Mouse (Mus musculus): ENCODE measurements at regions not wholly inside any gene's neighbourhood (a gene's known extent, or its start where the extent isn't known, plus 50 kb on each side); places are given as distances from the start of the nearest gene placed in this dataset.

- DNase-seq (ENCODE audit: extremely low read depth, insufficient read length, low spot score): no peak
Measured at GRCm38 (mm10) chr17:87501098-87501497, 54.4 kb upstream of the Calm2 start.

GRCm38 (mm10) chr17:87501687-87502387 is 55.1 kb upstream of the Calm2 start:
- no peak for DNase-seq (ENCODE audit: extremely low read depth, insufficient read length, low spot score)

- no peak for DNase-seq (ENCODE audit: extremely low read depth, insufficient read length, low spot score)
Measured at GRCm38 (mm10) chr17:87502388-87503369, 55.9 kb upstream of the Calm2 start.

- DNase-seq (ENCODE audit: extremely low read depth, insufficient read length, low spot score): no peak
Measured at GRCm38 (mm10) chr17:87503491-87503890, 56.8 kb upstream of the Calm2 start.

- no peak for DNase-seq (ENCODE audit: extremely low read depth, insufficient read length, low spot score)
Measured at GRCm38 (mm10) chr17:87504960-87505681, 58.4 kb upstream of the Calm2 start.

- no peak for DNase-seq (ENCODE audit: extremely low read depth, insufficient read length, low spot score)
Measured at GRCm38 (mm10) chr17:87507848-87508247, 61.1 kb upstream of the Calm2 start.

- no peak for DNase-seq (ENCODE audit: extremely low read depth, insufficient read length, low spot score)
Measured at GRCm38 (mm10) chr17:87508582-87509253, 62.0 kb upstream of the Calm2 start.

- DNase-seq (ENCODE audit: extremely low read depth, insufficient read length, low spot score): no peak
Measured at GRCm38 (mm10) chr17:87512000-87512611, 65.4 kb upstream of the Calm2 start.

- DNase-seq (ENCODE audit: extremely low read depth, insufficient read length, low spot score): no peak
Measured at GRCm38 (mm10) chr17:87513822-87514221, 67.1 kb upstream of the Calm2 start.

GRCm38 (mm10) chr17:87514366-87515126 is 67.8 kb upstream of the Calm2 start:
- no peak for DNase-seq (ENCODE audit: extremely low read depth, insufficient read length, low spot score)

GRCm38 (mm10) chr17:87517258-87517657 is 70.5 kb upstream of the Calm2 start:
- no peak for DNase-seq (ENCODE audit: extremely low read depth, insufficient read length, low spot score)

GRCm38 (mm10) chr17:87519454-87519853 is 72.7 kb upstream of the Calm2 start:
- DNase-seq (ENCODE audit: extremely low read depth, insufficient read length, low spot score): no peak

GRCm38 (mm10) chr17:87520841-87521240 is 74.1 kb upstream of the Calm2 start:
- DNase-seq (ENCODE audit: extremely low read depth, insufficient read length, low spot score): no peak

GRCm38 (mm10) chr17:87521622-87522151 is 75.0 kb upstream of the Calm2 start:
- DNase-seq (ENCODE audit: extremely low read depth, insufficient read length, low spot score): no peak

GRCm38 (mm10) chr17:87522500-87523091 is 75.9 kb upstream of the Calm2 start:
- no peak for DNase-seq (ENCODE audit: extremely low read depth, insufficient read length, low spot score)

GRCm38 (mm10) chr17:87523643-87524042 is 76.9 kb upstream of the Calm2 start:
- no peak for DNase-seq (ENCODE audit: extremely low read depth, insufficient read length, low spot score)

GRCm38 (mm10) chr17:87527174-87527573 is 80.4 kb upstream of the Calm2 start:
- DNase-seq (ENCODE audit: extremely low read depth, insufficient read length, low spot score): no peak

- DNase-seq (ENCODE audit: extremely low read depth, insufficient read length, low spot score): peak; percentile 68
Measured at GRCm38 (mm10) chr17:87530162-87530817, 83.6 kb upstream of the Calm2 start.
